Mouse (Mus musculus) kidney, postnatal 0 days (tissue): ENCODE data around the gene Kif3a. TPM values are rescaled to one million over a fixed set of nuclear protein-coding genes. Genes with fewer than 3 reads are reported as not detected.

ENCODE experiments used
- ATAC-seq: fragments of 200-750 bp; cut with Nextera tagmentation; replicated peaks from 2 replicates; pipeline ENCODE4 v1.8.0; 2017; ENCODE audit warnings: low read depth, moderate number of reproducible peaks, moderate TSS enrichment, moderate library complexity; ENCODE audit not compliant: low FRiP score
- DNase-seq: peaks from one replicate; pipeline ENCODE4 v3.0.0-alpha.2; 2016; ENCODE audit warnings: low spot score
- H3K27ac ChIP-seq: fragments of 300-500 bp; sonication (generic); 2 replicates; pipeline ENCODE4 v1.5.1; 2014; ENCODE audit warnings: mild to moderate bottlenecking
- H3K27me3 ChIP-seq: fragments of 300-500 bp; sonication (generic); 2 replicates; pipeline ENCODE4 v1.6.1; 2014; ENCODE audit warnings: low read length, mixed read lengths; ENCODE audit not compliant: insufficient read depth
- H3K36me3 ChIP-seq: fragments of 300-500 bp; sonication (generic); 2 replicates; pipeline ENCODE4 v1.6.1; 2014; ENCODE audit warnings: low read length, mixed read lengths; ENCODE audit not compliant: insufficient read depth
- H3K4me1 ChIP-seq: fragments of 300-500 bp; sonication (generic); replicated peaks from 2 replicates; pipeline ENCODE4 v1.6.1; 2014; ENCODE audit warnings: antibody characterized with exemption, low read length, mixed read lengths; ENCODE audit not compliant: insufficient read depth
- H3K4me2 ChIP-seq: fragments of 300-500 bp; sonication (generic); 2 replicates; pipeline ENCODE4 v1.6.1; 2014; ENCODE audit warnings: mild to moderate bottlenecking, low read length, moderate library complexity, mixed read lengths
- H3K4me3 ChIP-seq: fragments of 300-500 bp; sonication (generic); replicated peaks from 2 replicates; pipeline ENCODE4 v1.5.1; 2014; ENCODE audit warnings: low read depth, low read length
- H3K9ac ChIP-seq: fragments of 300-500 bp; sonication (generic); 2 replicates; pipeline ENCODE4 v1.6.1; 2014; ENCODE audit warnings: low read depth, low read length
- H3K9me3 ChIP-seq: fragments of 300-500 bp; sonication (generic); replicated peaks from 2 replicates; pipeline ENCODE4 v1.6.1; 2016; ENCODE audit warnings: low read length, inconsistent platforms, mixed read lengths
- CTCF ChIP-seq: IDR thresholded peaks from 2 replicates; pipeline ENCODE4 v1.5.1; 2016; ENCODE audit warnings: antibody characterized with exemption, low read depth, mild to moderate bottlenecking, moderate library complexity
- WGBS: fragments of 180-500 bp; shearing (Covaris S2); extraction: QIAGEN DNeasy Blood & Tissue Kit; methylation state at CpG from one replicate; pipeline ENCODE4 v1.1.7; 2014; 5-methylcytosine and 5-hydroxymethylcytosine counted together
- polyA plus RNA-seq: library from polyadenylated mRNA; unstranded; fragments of >200 nt; fragmentation: Nextera tagmentation; extraction: Ambion mirVana; gene quantifications from 2 replicates; pipeline ENCODE4 v1.2.1, GENCODE M21; 2015

Kif3a gene
- polyA plus RNA-seq, 1 experiment from 2014 or later, result 50.6 TPM

- Histone ChIP-seq H3K27me3 (no peaks in the 10 kb centered on the region), H3K9ac (no peak overlapping the region), H3K9me3 (no peaks in the 10 kb centered on the region), H3K4me2 (no peak overlapping the region), H3K36me3 (0 out of 2 replicates have a peak, but pooled peaks cover 5% of the 10 kb centered on the region), H3K4me3 (no peak overlapping the region), H3K4me1 (no peaks in the 10 kb centered on the region), H3K27ac (no peak overlapping the region)
- DNase-seq (no peak), ATAC-seq (no peak)
- TF ChIP-seq CTCF, result no peak
- 11% methylated on average over 12 of the region's 12 CpGs for WGBS
Measured at GRCm38 (mm10) chr11:53605609-53606008, 38.4 kb downstream of the Kif3a start.

DNA sequence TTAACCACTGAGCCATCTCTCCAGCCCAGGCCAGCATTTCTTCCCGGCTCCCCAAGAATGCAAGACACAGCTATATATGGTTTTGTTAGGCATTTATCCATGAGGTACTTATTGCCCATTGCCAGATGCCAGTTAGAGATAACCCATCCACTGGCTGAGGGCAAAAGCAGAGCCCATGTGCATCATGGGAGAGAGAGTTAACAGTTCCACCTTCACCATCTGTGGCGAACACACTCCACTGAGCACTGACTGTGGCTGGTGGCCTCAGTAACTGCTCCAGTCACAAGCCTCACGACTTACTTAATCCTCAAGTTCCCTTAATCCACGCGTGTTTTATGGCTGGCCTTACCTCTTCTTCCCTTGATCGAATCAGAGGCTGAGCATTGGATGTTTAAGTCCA lies 42.1 kb downstream of the Kif3a start:
- no peak for DNase-seq

GRCm38 (mm10) chr11:53609672-53610071 lies 42.5 kb downstream of the Kif3a start:
- 75% methylated on average over 3 of the region's 3 CpGs for WGBS
- Histone ChIP-seq H3K9me3 (no peaks in the 10 kb centered on the region), H3K4me2 (no peak overlapping the region), H3K4me3 (no peak overlapping the region), H3K4me1 (no peaks in the 10 kb centered on the region), H3K36me3 (no peaks in the 10 kb centered on the region), H3K27ac (no peak overlapping the region), H3K9ac (no peak overlapping the region), H3K27me3 (no peaks in the 10 kb centered on the region)
- ATAC-seq, result no peak
- no peak for DNase-seq
- TF ChIP-seq CTCF, result no peak

More for the DNA sequence above, 42.1 kb downstream of the Kif3a start:
- H3K36me3 ChIP-seq, result no peaks in the 10 kb centered on the region
- H3K4me1 ChIP-seq, result no peaks in the 10 kb centered on the region
- no peak for TF ChIP-seq CTCF
- H3K9ac ChIP-seq, result no peak overlapping the region
- ATAC-seq, result no peak
- WGBS, result 70% methylated on average over 6 of the region's 6 CpGs
- no peaks in the 10 kb centered on the region for H3K27me3 ChIP-seq
- no peak overlapping the region for H3K4me3 ChIP-seq
- H3K27ac ChIP-seq, result no peak overlapping the region
- no peak overlapping the region for H3K4me2 ChIP-seq
- H3K9me3 ChIP-seq, result no peaks in the 10 kb centered on the region

- DNase-seq (no peak), ATAC-seq (no peak)
- Histone ChIP-seq H3K4me2 (no peak overlapping the region), H3K9ac (no peak overlapping the region), H3K36me3 (no peaks in the 10 kb centered on the region), H3K4me3 (no peak overlapping the region), H3K27ac (no peak overlapping the region), H3K27me3 (no peaks in the 10 kb centered on the region), H3K9me3 (no peaks in the 10 kb centered on the region), H3K4me1 (no peaks in the 10 kb centered on the region)
- WGBS, result 63% methylated on average over 6 of the region's 6 CpGs
- TF ChIP-seq CTCF, result no peak
Measured at GRCm38 (mm10) chr11:53615172-53615571, 48.0 kb downstream of the Kif3a start.

DNA sequence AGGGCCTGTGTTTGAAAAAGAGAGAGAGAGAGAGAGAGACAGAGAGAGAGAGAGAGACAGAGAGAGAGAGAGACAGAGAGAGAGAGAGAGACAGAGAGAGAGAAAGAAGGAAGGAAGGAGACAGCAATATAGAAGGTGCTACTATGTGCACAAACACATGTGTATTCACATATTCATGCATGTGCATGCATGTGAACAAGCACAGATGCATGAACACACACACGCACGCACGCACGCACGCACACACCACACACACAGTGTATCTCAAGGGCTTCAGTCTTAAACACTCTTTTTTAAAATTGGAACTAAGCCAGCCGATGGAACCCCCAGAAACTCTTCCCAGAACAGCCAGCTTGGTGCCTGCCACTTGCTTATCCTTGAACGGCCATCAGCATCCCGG lies 48.4 kb downstream of the Kif3a start:
- H3K36me3 ChIP-seq, result no peaks in the 10 kb centered on the region
- no peaks in the 10 kb centered on the region for H3K27me3 ChIP-seq
- no peak for ATAC-seq
- H3K9ac ChIP-seq, result no peak overlapping the region
- no peak for TF ChIP-seq CTCF
- no peak for DNase-seq
- H3K4me2 ChIP-seq, result no peak overlapping the region
- H3K27ac ChIP-seq, result no peak overlapping the region
- no peaks in the 10 kb centered on the region for H3K9me3 ChIP-seq
- no peak overlapping the region for H3K4me3 ChIP-seq
- 93% methylated on average over 8 of the region's 8 CpGs for WGBS
- H3K4me1 ChIP-seq, result no peaks in the 10 kb centered on the region

GRCm38 (mm10) chr11:53616748-53617558 lies 49.8 kb downstream of the Kif3a start:
- no peak overlapping the region for H3K4me3 ChIP-seq
- H3K9ac ChIP-seq, result no peak overlapping the region
- no peaks in the 10 kb centered on the region for H3K9me3 ChIP-seq
- no peak for TF ChIP-seq CTCF
- no peaks in the 10 kb centered on the region for H3K4me1 ChIP-seq
- H3K4me2 ChIP-seq, result no peak overlapping the region
- H3K27me3 ChIP-seq, result no peaks in the 10 kb centered on the region
- 75% methylated on average over 8 of the region's 8 CpGs for WGBS
- no peak for ATAC-seq
- no peak for DNase-seq
- H3K27ac ChIP-seq, result no peak overlapping the region
- no peaks in the 10 kb centered on the region for H3K36me3 ChIP-seq
